Mouse (Mus musculus) layer of hippocampus, postnatal 25 days (tissue): Measurements from ENCODE around the gene Gga3. TPM values are rescaled to one million over a fixed set of nuclear protein-coding genes. Genes with fewer than 3 reads are reported as not detected.
A peak's percentile ranks its signal among the peaks of the same experiment; 100 is the strongest.

Experiments
- DNase-seq, 2 experiments: peaks; one replicate each; pipeline ENCODE4 v3.0.0; 2022; ENCODE audit warnings: mixed read lengths in 2 of 2, low spot score in 1 of 2; ENCODE audit errors: extremely low spot score in 1 of 2
- total RNA-seq, 2 experiments: library from RNA; stranded (reverse); gene quantifications; 2 replicates each; pipeline ENCODE4 v1.2.3; 2021

Gga3 gene
- total RNA-seq, 2 experiments from 2014 or later: 60.0 to 75.4 TPM

GRCm38 (mm10) chr11:115582913-115583606 lies 20.8 kb downstream of the Gga3 start:
- DNase-seq: no peak

DNA sequence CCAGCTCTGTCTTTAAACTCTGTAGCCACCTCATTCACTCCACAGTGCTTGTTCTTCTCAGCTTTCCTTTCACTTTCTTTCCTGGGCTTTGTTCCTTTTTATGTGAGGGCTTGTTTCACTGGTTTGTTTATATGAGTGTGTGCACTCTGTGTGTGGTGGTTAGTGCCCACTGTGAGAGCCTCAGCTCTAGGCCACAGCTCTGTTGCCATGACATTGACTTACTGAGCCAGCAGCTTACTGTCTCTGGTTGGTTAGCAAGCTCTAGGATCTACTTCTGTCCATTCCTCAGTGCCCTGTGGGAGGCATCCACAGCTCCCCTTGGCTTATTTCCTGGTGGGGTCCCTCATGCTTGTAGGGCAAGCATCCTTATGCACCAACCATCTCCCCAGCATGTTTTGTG lies 24.8 kb downstream of the Gga3 start:
- no peak for DNase-seq

- no peak for DNase-seq
These were observed 38.9 kb downstream of the Gga3 start for GRCm38 (mm10) chr11:115564961-115565360.

- DNase-seq: peak; percentile 97 to 99
These were observed 39.6 kb downstream of the Gga3 start, which contains the start of gene Nup85 for GRCm38 (mm10) chr11:115564064-115564809. Nup85 (plus strand) TSS chr11:115564434.

GRCm38 (mm10) chr11:115563406-115563805 lies 40.4 kb downstream of the Gga3 start:
- no peak for DNase-seq

GRCm38 (mm10) chr11:115555717-115556116 lies 48.1 kb downstream of the Gga3 start:
- DNase-seq: no peak

DNA sequence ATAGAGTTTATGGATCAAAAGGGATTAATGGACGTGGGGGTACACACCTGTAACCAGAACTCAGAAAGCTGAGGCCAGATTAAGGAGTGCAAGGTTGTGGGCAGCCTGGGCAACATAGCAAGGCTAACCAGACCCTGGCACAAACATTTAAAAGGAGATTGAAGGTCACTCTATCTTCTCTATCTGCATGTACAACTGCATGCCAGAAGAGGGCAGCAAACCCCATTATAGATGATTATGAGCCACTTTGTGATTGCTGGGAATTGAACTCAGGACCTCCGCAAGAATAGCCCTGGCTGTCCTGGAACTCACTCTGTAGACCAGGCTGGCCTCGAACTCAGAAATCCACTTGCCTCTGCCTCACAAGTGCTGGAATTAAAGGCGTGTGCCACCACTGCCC lies 51.1 kb downstream of the Gga3 start:
- DNase-seq: no peak

- no peak for DNase-seq
These were observed 60.3 kb downstream of the Gga3 start for GRCm38 (mm10) chr11:115543571-115543970.

DNA sequence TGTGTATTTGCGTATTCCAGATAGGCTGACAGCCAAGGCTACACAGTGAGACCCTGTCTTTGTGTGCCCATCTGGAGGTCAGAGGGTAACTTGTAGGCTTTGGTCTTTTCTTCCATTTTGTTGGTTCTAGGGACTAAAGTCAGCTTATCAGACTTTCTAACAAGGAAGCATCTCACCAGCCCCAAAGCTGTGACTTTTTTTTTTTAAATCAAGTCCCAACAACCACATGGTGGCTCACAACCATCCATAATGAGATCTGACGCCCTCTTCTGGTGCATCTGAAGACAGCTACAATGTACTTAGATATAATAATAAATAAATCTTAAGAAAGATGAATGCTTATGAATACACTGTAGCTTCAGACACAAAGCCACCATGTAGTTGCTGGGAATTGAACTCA lies 65.8 kb downstream of the Gga3 start:
- DNase-seq: no peak

DNA sequence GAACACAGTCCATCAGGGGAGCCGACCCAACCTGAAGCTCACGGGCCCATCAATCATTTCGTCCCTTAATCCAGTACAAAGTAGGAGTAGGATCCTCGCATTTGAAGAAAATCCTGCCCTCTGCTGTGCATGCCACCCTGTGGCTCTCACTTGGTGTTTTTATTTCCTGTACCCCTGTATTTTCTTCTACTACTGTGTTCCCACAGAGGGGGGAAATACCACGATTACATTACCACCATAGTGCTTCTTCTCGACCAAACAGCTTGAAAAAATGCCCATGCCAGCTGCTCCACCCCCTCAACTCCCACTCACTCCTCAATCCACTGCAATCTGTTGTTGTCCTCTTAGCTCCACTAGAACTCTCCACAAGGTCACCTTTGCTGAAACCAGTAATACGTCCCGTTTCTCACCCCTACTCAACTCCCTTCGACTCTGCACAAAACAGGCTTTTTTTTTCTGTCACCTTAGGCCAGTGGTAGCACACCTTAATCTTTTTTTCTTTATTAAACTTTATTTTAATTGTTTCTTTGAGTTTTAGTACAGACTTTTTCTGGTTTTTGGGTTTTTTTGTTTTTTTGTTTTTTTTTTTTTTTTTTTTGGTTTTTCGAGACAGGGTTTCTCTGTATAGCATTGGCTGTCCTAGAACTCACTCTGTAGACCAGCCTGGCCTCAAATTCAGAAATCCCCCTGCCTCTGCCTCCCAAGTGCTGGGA lies 66.8 kb downstream of the Gga3 start:
- DNase-seq: no peak

DNA sequence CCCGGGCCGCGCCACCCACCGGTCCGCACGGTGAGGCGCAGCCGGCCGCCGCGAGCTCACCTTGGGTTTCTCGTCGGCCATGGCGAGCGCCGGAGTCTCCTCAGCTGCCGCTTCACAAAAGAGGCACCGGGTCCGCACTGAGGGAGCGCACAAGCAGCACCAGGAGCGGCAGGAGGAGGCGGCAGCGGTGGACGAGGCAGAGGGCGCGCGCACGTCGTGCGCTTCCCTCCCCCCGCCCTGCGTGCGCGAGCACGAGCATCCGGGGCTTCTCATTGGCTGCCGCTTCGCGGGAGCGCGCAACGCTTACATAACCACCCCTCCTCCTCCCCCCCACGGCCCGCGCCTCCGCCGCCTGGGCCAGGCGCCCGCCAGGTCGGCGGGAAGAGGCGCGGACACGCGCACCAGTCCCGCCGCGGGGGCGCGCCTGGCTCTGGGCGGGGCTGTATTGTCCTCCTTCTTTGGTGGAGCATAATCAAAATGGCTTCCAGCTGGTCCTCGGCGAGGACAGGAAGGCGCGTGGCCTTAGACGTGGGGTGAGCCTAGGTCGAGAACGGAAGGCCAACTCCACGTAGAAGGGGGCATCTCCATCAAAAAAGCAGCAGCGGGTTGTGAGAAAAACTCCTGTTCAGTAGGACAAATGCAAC lies 67.7 kb downstream of the Gga3 start, which contains the start of gene Sumo2:
Gene Sumo2 (minus strand): TSS at position 239 of the 644 bp plus-strand sequence.
- DNase-seq: peak; percentile 97 to 98

GRCm38 (mm10) chr11:115535401-115536037 lies 68.3 kb downstream of the Gga3 start:
- peak; percentile 30 to 54 for DNase-seq

DNA sequence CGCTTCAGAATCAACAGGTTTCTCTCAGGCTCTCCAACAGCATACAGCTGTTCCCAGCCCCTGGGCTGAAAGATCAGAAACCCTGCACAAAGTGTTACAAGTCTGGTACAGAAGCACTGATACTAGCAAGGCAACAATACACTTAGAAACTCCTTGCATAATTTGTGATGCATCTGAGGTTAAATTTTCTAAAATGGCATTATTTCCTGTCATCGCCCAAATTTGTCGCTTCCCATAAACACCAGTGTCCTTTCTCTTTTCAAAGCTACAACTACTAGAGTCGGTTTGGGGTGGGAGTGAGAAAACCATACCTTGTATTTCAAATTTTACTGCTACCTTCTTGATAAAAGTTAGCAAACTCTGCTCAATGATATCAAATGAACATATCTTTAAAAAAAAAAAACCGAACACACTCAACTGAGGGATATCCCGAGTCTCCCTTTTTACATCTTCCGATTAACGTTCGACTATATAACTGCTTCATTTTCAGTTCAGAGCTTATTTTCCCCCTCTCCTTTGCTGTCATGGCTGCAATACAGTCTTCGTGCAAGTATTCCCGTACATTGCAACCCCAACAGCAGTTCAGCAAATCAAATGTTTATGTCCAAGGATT lies 69.0 kb downstream of the Gga3 start:
- DNase-seq: no peak

Other genes starting within 250 kb of the Gga3 start
- gene Hid1, start 236.3 kb downstream of the Gga3 start, total RNA-seq: 100 to 1,000 TPM in 1 of 2 experiments, 10 to 100 TPM in 1; 98.8 to 107 TPM
- 10 to 100 TPM; 21.7 to 22.8 TPM for gene Cdr2l, start 222.1 kb downstream of the Gga3 start, total RNA-seq
- gene Mrpl58, start 200.3 kb downstream of the Gga3 start, total RNA-seq: 100 to 1,000 TPM; 102 to 103 TPM
- 100 to 1,000 TPM; 459 to 515 TPM for gene Atp5h, start 184.1 kb downstream of the Gga3 start, total RNA-seq
- 10 to 100 TPM; 65.4 to 74.6 TPM for gene Kctd2, start 183.9 kb downstream of the Gga3 start, total RNA-seq
- not detected for gene Trim80, start 163.5 kb downstream of the Gga3 start, total RNA-seq
- gene Slc16a5, start 141.6 kb downstream of the Gga3 start, total RNA-seq: not detected
- 10 to 100 TPM in 1 of 2 experiments, 1 to 10 TPM in 1; 9.3 to 10.3 TPM for gene Armc7, start 128.4 kb downstream of the Gga3 start, total RNA-seq
- gene Nt5c, start 112.2 kb downstream of the Gga3 start, total RNA-seq: 10 to 100 TPM; 68.8 to 70.4 TPM
- gene Jpt1, start 89.7 kb downstream of the Gga3 start, total RNA-seq: 100 to 1,000 TPM; 134 to 165 TPM
- 100 to 1,000 TPM; 329 to 353 TPM for gene Sumo2, start 67.8 kb downstream of the Gga3 start, total RNA-seq
- 10 to 100 TPM; 44.5 to 44.9 TPM for gene Nup85, start 39.6 kb downstream of the Gga3 start, total RNA-seq
- 10 to 100 TPM; 49.6 to 59.0 TPM for gene Mrps7, start 126 bp downstream of the Gga3 start, total RNA-seq
- 10 to 100 TPM; 21.7 to 23.7 TPM for gene Mif4gd, start 8.9 kb upstream of the Gga3 start, total RNA-seq
- 10 to 100 TPM; 56.2 to 61.6 TPM for gene Slc25a19, start 24.2 kb upstream of the Gga3 start, total RNA-seq
- gene Grb2, start 104.5 kb upstream of the Gga3 start, total RNA-seq: 100 to 1,000 TPM; 188 to 210 TPM
- 10 to 100 TPM; 44.5 to 51.1 TPM for gene Tmem94, start 161.4 kb upstream of the Gga3 start, total RNA-seq
- gene Caskin2, start 209.6 kb upstream of the Gga3 start, total RNA-seq: 10 to 100 TPM; 19.9 to 21.8 TPM
- 10 to 100 TPM in 1 of 2 experiments, 1 to 10 TPM in 1; 9.4 to 10.9 TPM for gene Tsen54, start 210.7 kb upstream of the Gga3 start, total RNA-seq
- 1 to 10 TPM; 1.0 to 2.3 TPM for gene Llgl2, start 220.0 kb upstream of the Gga3 start, total RNA-seq